In the genomic region with DNA sequence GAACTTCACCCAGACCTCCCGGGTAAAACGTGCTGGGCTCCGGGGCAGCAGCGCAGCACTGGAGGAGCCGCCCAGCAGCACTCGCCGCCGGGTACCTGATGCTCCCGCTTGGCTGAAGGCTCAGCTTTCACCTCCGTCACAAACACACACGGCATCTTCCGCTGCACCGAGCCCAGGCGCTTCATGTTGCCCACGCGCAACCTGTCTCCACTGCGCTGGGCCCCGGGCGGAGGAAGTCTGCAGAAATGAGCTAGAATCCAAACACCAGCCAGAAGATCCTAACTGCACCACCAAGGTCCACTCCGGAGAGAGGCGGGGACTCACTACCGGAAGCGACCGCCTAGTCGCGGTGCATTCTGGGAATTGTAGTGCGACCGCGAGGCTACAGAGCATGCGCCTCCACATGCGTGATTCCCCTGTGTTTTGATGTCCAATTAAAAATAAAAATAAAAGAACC, we compare ENCODE assay signal across 8 mouse cellular contexts. TPM values are rescaled to one million over a fixed set of nuclear protein-coding genes. Genes with fewer than 3 reads are reported as not detected.
DNase-seq lines count a peak whose midpoint lies in the region; ATAC-seq and TF ChIP-seq lines count a peak whose summit lies in the region.

No protein-coding gene starts in this region.

- no peaks in the 10 kb centered on the region for H3K27me3 ChIP-seq in ES-Bruce4 (ENCODE audit: control insufficient read depth, insufficient read depth, low read length, poor library complexity, severe bottlenecking)
- no peaks in the 10 kb centered on the region for H3K27me3 ChIP-seq in forebrain, embryonic 12.5 days
- no peaks in the 10 kb centered on the region for H3K27me3 ChIP-seq in heart, postnatal 0 days (ENCODE audit: control insufficient read depth, insufficient read depth, low read length)
- H3K27me3 ChIP-seq in liver, embryonic 14.5 days (ENCODE audit: control insufficient read depth, insufficient read depth, low read length): no peaks in the 10 kb centered on the region
- H3K27me3 ChIP-seq in stomach, embryonic 15.5 days (replicated peaks): no peaks in the 10 kb centered on the region

- under 1% methylated on average over 31 of the region's 31 CpGs for WGBS in forebrain, embryonic 12.5 days
- WGBS in heart, postnatal 0 days: 0% methylated on average over 31 of the region's 31 CpGs
- under 1% methylated on average over 31 of the region's 31 CpGs for WGBS in liver, embryonic 14.5 days (ENCODE audit: insufficient replicate concordance)
- WGBS in stomach, embryonic 15.5 days: under 1% methylated on average over 31 of the region's 31 CpGs

- peak; percentile 91 for DNase-seq in c-Kit-positive CD71-positive TER-119-positive erythroid progenitor cells, embryonic 14.5 days (ENCODE audit: low spot score)
- DNase-seq in heart, postnatal 0 days (ENCODE audit: low spot score): peak; percentile 84
- peak; percentile 93 to 96 for DNase-seq in kidney, postnatal 36 days
- DNase-seq in liver, embryonic 14.5 days (ENCODE audit: low read depth in 3 of 3, low spot score in 3 of 3): peak; percentile 79 to 82 (median 80)
- DNase-seq in neural tube, embryonic 10.5 days (ENCODE audit: extremely low spot score, low spot score): peak; percentile 89

- peak; percentile 99 for ATAC-seq in forebrain, embryonic 12.5 days (ENCODE audit: low FRiP score)
- peak; percentile 98 for ATAC-seq in heart, postnatal 0 days (ENCODE audit: insufficient read depth, low read depth)
- peak; percentile 99 for ATAC-seq in liver, embryonic 14.5 days (ENCODE audit: insufficient read depth)
- peak; percentile 99 for ATAC-seq in stomach, embryonic 15.5 days (ENCODE audit: insufficient read depth, low FRiP score, low read depth)

- H3K36me3 ChIP-seq in ES-Bruce4 (ENCODE audit: control insufficient read depth, insufficient read depth, low read length, poor library complexity, severe bottlenecking): peaks cover 18% of the 10 kb centered on the region
- 0 out of 2 replicates have a peak, but pooled peaks cover 4% of the 10 kb centered on the region for H3K36me3 ChIP-seq in forebrain, embryonic 12.5 days (replicated peaks)
- no peaks in the 10 kb centered on the region for H3K36me3 ChIP-seq in heart, postnatal 0 days (replicated peaks; ENCODE audit: control insufficient read depth, insufficient read depth, low read length)
- H3K36me3 ChIP-seq in liver, embryonic 14.5 days (replicated peaks; ENCODE audit: control insufficient read depth, insufficient read depth, low read depth): no peaks in the 10 kb centered on the region; the same call in 1 of the 2 replicates
- H3K36me3 ChIP-seq in stomach, embryonic 15.5 days: no peaks in the 10 kb centered on the region

- peak overlapping the region; percentile 67 for H3K9ac ChIP-seq in ES-Bruce4 (ENCODE audit: low read depth, poor library complexity, severe bottlenecking)
- peak overlapping the region; percentile 70 for H3K9ac ChIP-seq in forebrain, embryonic 12.5 days
- H3K9ac ChIP-seq in heart, postnatal 0 days (replicated peaks; ENCODE audit: low read depth, low read length): peak overlapping the region; percentile 55
- peak overlapping the region; percentile 58 for H3K9ac ChIP-seq in liver, embryonic 14.5 days (replicated peaks)
- H3K9ac ChIP-seq in stomach, embryonic 15.5 days: peak overlapping the region; percentile 59; the same call in 1 of the 2 replicates

- peak overlapping the region; percentile 99 for H3K4me3 ChIP-seq in ES-Bruce4 (ENCODE audit: low read depth, low read length)
- H3K4me3 ChIP-seq in forebrain, embryonic 12.5 days (replicated peaks): peak overlapping the region; percentile 73
- peak overlapping the region; percentile 67 for H3K4me3 ChIP-seq in heart, postnatal 0 days (ENCODE audit: low read depth, low read length)
- peak overlapping the region; percentile 77 to 85 for H3K4me3 ChIP-seq in liver, embryonic 14.5 days (ENCODE audit: insufficient read depth in 1 of 2, low read depth in 2 of 2, low read length in 2 of 2)
- H3K4me3 ChIP-seq in stomach, embryonic 15.5 days (replicated peaks): peak overlapping the region; percentile 68

- TF ChIP-seq POLR2A in ES-Bruce4 (IDR thresholded peaks at IDR 0.05; ENCODE audit: insufficient read depth, low read length): peak; percentile 47

- no peak overlapping the region for H3K27ac ChIP-seq in ES-Bruce4 (ENCODE audit: insufficient read depth, low read length)
- H3K27ac ChIP-seq in forebrain, embryonic 12.5 days: 0 out of 2 replicates have a peak overlapping the region, but pooled peaks have one; percentile 53
- H3K27ac ChIP-seq in heart, postnatal 0 days (ENCODE audit: low read depth): no peak overlapping the region
- peak overlapping the region; percentile 51 for H3K27ac ChIP-seq in liver, embryonic 14.5 days
- H3K27ac ChIP-seq in stomach, embryonic 15.5 days: no peak overlapping the region

- no peak for TF ChIP-seq CTCF in ES-Bruce4 (IDR thresholded peaks at IDR 0.05; ENCODE audit: low read depth, low read length)
- TF ChIP-seq CTCF in heart, postnatal 0 days (IDR thresholded peaks at IDR 0.05; ENCODE audit: low read depth): no peak
- TF ChIP-seq CTCF in liver, embryonic 14.5 days (IDR thresholded peaks at IDR 0.05; ENCODE audit: low read depth): no peak

- TF ChIP-seq EP300 in ES-Bruce4 (IDR thresholded peaks at IDR 0.05; ENCODE audit: insufficient read depth, low read depth, low read length): no peak
- TF ChIP-seq EP300 in heart, postnatal 0 days (IDR thresholded peaks at IDR 0.05; ENCODE audit: low read depth): no peak
- TF ChIP-seq EP300 in liver, embryonic 14.5 days (IDR thresholded peaks at IDR 0.05; ENCODE audit: low read depth): no peak

- H3K4me2 ChIP-seq in forebrain, embryonic 12.5 days: peak overlapping the region; percentile 71
- peak overlapping the region; percentile 90 for H3K4me2 ChIP-seq in heart, postnatal 0 days (ENCODE audit: low read depth, low read length)
- H3K4me2 ChIP-seq in liver, embryonic 14.5 days (ENCODE audit: low read depth): peak overlapping the region; percentile 90
- H3K4me2 ChIP-seq in stomach, embryonic 15.5 days: peak overlapping the region; percentile 76

- H3K4me1 ChIP-seq in ES-Bruce4 (ENCODE audit: control insufficient read depth, insufficient read depth, low read length): no peaks in the 10 kb centered on the region
- H3K4me1 ChIP-seq in forebrain, embryonic 12.5 days: peaks cover 7% of the 10 kb centered on the region; the same call in 1 of the 2 replicates
- H3K4me1 ChIP-seq in heart, postnatal 0 days (ENCODE audit: control insufficient read depth, insufficient read depth): peaks cover 5% of the 10 kb centered on the region; the same call in 1 of the 2 replicates
- peaks cover 6 to 13% of the 10 kb centered on the region in 2 experiments for H3K4me1 ChIP-seq in liver, embryonic 14.5 days (replicated peaks; ENCODE audit: control insufficient read depth in 2 of 2, insufficient read depth in 2 of 2, low read length in 1 of 2)
- no peaks in the 10 kb centered on the region for H3K4me1 ChIP-seq in stomach, embryonic 15.5 days

- H3K9me3 ChIP-seq in ES-Bruce4 (replicated peaks; ENCODE audit: control insufficient read depth, insufficient read depth, low read length, poor library complexity, severe bottlenecking): peaks cover 28% of the 10 kb centered on the region
- no peaks in the 10 kb centered on the region for H3K9me3 ChIP-seq in forebrain, embryonic 12.5 days
- no peaks in the 10 kb centered on the region for H3K9me3 ChIP-seq in heart, postnatal 0 days (replicated peaks; ENCODE audit: control insufficient read depth, low read length)
- no peaks in the 10 kb centered on the region for H3K9me3 ChIP-seq in liver, embryonic 14.5 days (ENCODE audit: control insufficient read depth, low read length)
- H3K9me3 ChIP-seq in stomach, embryonic 15.5 days: no peaks in the 10 kb centered on the region

RNA-seq across cellular contexts. Expression of a gene that starts 1.3 kb away (rescaled TPM):
- polyA plus RNA-seq in ES-Bruce4 (2011; ENCODE audit: insufficient read depth, insufficient read length, low read depth, missing spikeins): 28.0 and 28.8 TPM in 2 replicates
- 11.4 and 11.9 TPM in 2 replicates for polyA plus RNA-seq in forebrain, embryonic 12.5 days (2016; fragmentation: Nextera tagmentation; extraction: Ambion mirVana)
- total RNA-seq in heart, postnatal 0 days (2014; rRNA removed; ENCODE audit: low replicate concordance): 1.3 and 27.1 TPM in 2 replicates
- 5.1 and 5.7 TPM in 2 replicates for polyA plus RNA-seq in heart, postnatal 0 days (2015; fragmentation: Nextera tagmentation; extraction: Ambion mirVana)
- 9.8 and 11.9 TPM in 2 replicates for polyA plus RNA-seq in liver, embryonic 14.5 days (2012; rRNA removed)
- 16.2 and 18.2 TPM in 2 replicates for polyA plus RNA-seq in liver, embryonic 14.5 days (2014; fragmentation: Nextera tagmentation; extraction: Ambion mirVana)
- polyA plus RNA-seq in stomach, embryonic 15.5 days (2015; fragmentation: Nextera tagmentation; extraction: Ambion mirVana): 7.1 and 8.1 TPM in 2 replicates

RNA-seq across cellular contexts. Expression of a gene that starts 1.3 kb away (rescaled TPM):
- polyA plus RNA-seq in ES-Bruce4 (2011; ENCODE audit: insufficient read depth, insufficient read length, low read depth, missing spikeins): not detected in 2 replicates
- not detected in 2 replicates for polyA plus RNA-seq in forebrain, embryonic 12.5 days (2016; fragmentation: Nextera tagmentation; extraction: Ambion mirVana)
- not detected in 2 replicates for total RNA-seq in heart, postnatal 0 days (2014; rRNA removed; ENCODE audit: low replicate concordance)
- not detected in 2 replicates for polyA plus RNA-seq in heart, postnatal 0 days (2015; fragmentation: Nextera tagmentation; extraction: Ambion mirVana)
- not detected in 2 replicates for polyA plus RNA-seq in liver, embryonic 14.5 days (2012; rRNA removed)
- polyA plus RNA-seq in liver, embryonic 14.5 days (2014; fragmentation: Nextera tagmentation; extraction: Ambion mirVana): not detected in 2 replicates
- not detected in 2 replicates for polyA plus RNA-seq in stomach, embryonic 15.5 days (2015; fragmentation: Nextera tagmentation; extraction: Ambion mirVana)

Comparison
In these comparisons a context has a peak if more than half of its experiments do, and no peak if none do; other contexts are left out.
1. H3K27ac ChIP-seq: peak in forebrain, embryonic 12.5 days (single experiment) and liver, embryonic 14.5 days (single experiment); none in ES-Bruce4 (single experiment), heart, postnatal 0 days (single experiment) and stomach, embryonic 15.5 days (single experiment).
2. Peak in every context shown above with its lines, with median percentiles within 50 percentile points of each other: H3K4me3 ChIP-seq, H3K9ac ChIP-seq, DNase-seq, ATAC-seq and H3K4me2 ChIP-seq.